Mouse (Mus musculus) heart, adult 8-10 months (tissue): ENCODE data around the gene Tmprss9. TPM values are rescaled to one million over a fixed set of nuclear protein-coding genes. Genes with fewer than 3 reads are reported as not detected.
"Not testable (repeated sequence)": the region's sequence is repeated elsewhere in the genome, so short reads cannot be mapped to it uniquely, and the experiment has no call there.

ENCODE experiments used
- DNase-seq: peaks from one replicate; pipeline ENCODE4 v3.0.0; 2022; ENCODE audit warnings: low spot score
- total RNA-seq, 4 experiments: library from RNA; stranded (reverse); gene quantifications; 2 replicates each; pipeline ENCODE4 v1.2.4; 2022

Tmprss9 gene
- total RNA-seq = not detected

- no peak for DNase-seq
Measured at GRCm38 (mm10) chr10:80871581-80871980, at the start of gene Tmprss9. Tmprss9 (plus strand) TSS chr10:80871848.

- no peak for DNase-seq
Measured at GRCm38 (mm10) chr10:80821991-80822390, 49.7 kb upstream of the Tmprss9 start.

GRCm38 (mm10) chr10:80822528-80822927, 49.1 kb upstream of the Tmprss9 start:
- DNase-seq = no peak

DNA sequence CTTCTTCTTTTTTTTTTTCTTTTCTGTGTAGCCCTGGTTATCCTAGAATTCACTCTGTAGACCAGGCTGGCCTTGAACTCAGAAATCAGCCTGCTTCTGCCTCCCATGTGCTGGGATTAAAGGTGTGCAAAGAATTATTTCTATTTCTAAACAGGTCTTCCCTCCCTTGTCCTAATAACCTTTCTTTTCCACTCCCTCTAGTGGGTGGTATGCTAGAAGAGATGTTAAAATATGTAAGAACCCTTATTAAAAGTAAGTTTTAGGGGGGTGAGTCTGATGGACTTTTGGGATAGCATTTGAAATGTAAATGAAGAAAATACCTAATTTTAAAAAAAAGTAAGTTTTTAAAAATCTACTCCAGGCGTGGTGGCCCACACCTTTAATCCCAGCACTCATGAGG, 48.3 kb upstream of the Tmprss9 start:
- DNase-seq = no peak

DNA sequence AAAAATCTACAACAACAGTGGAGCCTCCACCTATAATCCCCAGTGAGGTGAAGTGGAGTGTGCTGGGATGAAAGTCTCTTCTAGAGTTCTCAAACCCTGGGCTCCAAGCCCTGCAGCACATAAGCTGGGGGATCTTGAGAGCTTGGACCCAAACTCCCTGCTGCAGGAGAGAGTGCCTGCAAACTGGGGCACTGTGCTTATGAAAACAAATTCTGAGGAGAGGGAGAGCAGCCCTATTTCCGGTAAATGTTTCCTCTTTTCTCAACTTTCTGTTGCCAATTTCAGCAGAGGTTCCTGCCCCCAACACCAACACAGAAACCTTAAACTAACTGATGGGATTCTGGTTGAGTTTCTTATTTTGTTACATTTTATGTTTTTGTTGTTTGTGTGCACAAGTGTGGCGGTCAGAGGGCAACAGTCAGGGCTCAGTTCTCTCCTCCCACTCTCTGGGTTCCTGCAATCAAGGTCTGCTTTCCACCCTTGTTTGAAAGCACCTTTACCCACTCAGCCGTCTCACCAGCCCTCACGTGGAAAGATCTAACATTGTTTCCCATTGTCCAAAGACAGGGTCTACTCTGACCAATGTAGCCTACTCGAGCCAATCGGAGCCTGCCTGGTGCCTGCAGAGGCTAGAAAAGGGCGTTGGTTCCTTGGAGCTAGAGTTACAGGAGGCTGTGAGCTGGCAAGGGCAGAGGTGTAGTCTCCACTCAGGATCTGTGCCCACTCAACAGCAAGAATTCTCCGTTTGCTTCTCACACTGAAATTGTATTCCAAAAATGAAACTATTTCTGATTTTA, 47.6 kb upstream of the Tmprss9 start:
- no peak for DNase-seq

DNA sequence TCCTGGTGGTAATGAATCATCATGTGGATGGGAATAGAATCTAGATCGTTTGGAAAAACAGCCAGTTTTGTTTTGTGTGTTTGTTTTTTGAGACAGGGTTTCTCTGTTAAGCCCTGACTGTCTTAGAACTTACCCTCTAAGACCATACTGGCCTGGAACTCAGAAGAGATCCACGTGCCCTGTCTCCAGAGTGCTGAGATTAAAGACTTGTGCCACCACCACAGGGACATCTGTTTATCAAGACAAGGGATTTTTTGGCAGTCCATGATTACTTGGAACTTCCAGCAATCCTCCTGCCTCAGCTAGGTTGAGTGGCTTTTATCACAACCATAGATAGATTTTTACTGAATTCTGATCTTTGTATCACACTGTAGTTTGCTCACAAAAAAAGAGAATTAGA, 46.8 kb upstream of the Tmprss9 start:
- DNase-seq = no peak

GRCm38 (mm10) chr10:80826151-80827062, 45.2 kb upstream of the Tmprss9 start, which contains the start of gene Oaz1:
Oaz1 (plus strand) TSS chr10:80826656.
- peak; percentile 100 for DNase-seq

GRCm38 (mm10) chr10:80827063-80827869, 44.4 kb upstream of the Tmprss9 start:
- DNase-seq = no peak

DNA sequence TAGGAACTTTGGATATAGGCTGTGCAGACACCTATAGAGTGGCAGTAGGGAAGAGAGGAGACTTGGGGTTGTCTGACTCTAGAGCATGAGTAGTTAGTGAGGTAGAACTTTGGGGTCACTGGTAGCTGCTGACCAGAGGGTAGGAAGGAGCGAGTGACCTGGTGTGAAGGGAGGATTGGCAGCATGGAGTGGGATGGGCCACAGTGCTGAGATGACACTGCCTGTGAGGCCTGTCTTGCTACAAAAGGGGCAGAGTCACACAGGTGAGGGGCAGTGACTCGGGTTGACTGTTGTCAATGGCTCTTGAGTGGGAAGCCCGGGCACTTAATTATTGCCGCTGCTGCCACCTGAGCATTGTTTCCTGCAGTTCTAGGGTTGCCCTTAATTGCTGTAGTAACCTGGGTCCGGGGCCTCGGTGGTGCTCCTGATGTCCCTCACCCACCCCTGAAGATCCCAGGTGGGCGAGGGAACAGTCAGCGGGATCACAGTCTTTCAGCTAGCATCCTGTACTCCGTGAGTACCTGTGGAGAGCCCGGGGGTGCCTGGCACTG, 43.7 kb upstream of the Tmprss9 start:
- no peak for DNase-seq

- not testable (repeated sequence) for DNase-seq
Measured at GRCm38 (mm10) chr10:80828587-80828986, 43.1 kb upstream of the Tmprss9 start.

DNA sequence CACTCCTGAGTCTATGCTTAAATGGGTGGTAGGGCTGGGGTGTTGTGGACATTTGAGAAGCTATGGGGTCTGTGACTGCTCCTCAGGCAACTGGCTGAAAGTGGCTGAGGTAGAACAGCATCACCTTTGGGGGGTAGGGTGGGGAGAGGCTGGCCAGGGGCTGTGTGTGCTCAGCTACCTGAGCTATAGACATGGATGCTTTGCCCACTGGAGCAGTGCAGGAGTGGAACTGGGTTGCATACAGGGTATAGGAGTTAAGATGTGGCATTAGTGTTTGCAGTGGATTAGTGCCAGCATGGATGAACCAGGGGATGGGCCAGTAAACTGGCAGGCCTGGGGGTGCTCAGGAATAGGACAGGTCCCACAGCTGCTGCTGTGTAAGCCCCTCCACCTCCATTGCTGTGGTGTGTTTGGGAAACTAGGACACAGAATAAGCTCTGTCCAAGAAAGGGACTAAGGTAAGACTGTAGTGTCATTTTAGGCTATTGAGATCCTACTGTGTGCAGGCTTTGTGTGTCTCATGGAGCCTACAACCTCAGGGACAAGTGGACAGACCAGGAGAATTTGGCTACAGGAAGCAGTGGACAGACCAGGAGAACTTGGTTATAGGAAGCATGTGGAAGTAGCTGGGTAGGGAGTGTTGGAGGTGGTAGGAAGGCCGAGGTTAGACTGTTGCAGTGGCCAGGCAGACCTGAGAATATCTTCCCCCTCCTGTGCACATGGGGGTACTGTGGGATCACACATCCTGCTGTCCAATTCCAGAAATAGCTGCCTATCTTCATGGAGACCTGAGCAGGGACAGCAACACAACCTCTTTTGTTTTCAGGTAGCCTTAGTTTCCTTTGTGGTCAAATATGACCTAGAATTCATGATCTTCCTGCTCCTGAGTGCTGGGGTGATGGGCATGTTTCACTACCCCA, 42.0 kb upstream of the Tmprss9 start:
- no peak for DNase-seq

GRCm38 (mm10) chr10:80831136-80831535, 40.5 kb upstream of the Tmprss9 start:
- DNase-seq = no peak

GRCm38 (mm10) chr10:80832818-80833217, 38.8 kb upstream of the Tmprss9 start:
- no peak for DNase-seq

- DNase-seq = no peak
Measured at GRCm38 (mm10) chr10:80835617-80836016, 36.0 kb upstream of the Tmprss9 start.

DNA sequence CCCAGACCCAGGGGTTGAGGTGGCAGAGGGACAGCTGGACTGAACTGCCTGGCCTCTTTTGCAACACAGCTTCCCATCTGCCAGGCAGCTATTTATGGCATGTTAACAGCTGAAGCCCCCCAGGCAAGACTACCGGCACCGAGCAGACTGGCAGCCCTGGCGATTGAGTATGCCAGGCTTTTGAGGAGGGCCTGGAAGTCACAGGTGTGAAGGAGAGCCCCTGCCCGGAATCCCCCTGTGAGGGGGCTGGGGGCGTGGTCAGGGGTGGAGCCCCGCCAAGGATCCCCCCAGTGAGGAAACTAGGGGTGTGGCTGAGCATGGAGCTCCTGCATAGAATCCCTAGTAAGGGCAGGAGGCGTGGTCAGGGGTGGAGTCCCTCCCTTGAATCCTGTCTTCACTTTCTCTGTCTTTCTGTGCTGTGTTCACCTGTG, 34.7 kb upstream of the Tmprss9 start:
- no peak for DNase-seq

- peak; percentile 56 for DNase-seq
Measured at GRCm38 (mm10) chr10:80837827-80838226, 33.8 kb upstream of the Tmprss9 start.

DNA sequence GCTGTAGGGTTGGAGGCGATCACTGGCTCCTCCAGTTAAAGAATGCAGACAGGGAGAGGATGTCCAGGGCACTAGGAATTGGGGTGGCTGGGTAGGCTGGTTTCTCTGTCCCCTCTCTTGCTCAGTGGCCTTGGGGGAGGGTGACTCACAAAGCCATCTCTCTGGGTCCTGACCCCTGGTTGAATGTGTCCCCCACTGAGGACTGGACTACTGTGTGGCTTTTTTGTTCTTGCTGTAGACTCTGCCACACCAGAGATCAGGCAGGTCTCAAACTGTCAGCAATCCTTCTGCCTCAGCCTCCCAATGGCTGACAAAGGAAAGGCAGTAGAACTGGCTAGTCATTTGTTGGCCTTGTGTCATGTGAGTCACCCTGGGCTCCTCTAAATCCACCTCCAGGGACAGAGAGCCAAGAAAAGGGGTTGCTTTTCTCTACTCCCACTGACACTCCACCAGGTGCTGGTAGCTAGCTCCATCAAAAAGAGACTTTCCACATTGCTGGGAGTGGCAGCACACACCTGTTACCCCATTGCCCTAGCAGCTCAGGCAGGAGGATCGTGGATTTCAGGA, 33.2 kb upstream of the Tmprss9 start:
- DNase-seq = no peak

- DNase-seq = no peak
Measured at GRCm38 (mm10) chr10:80839848-80840247, 31.8 kb upstream of the Tmprss9 start.

GRCm38 (mm10) chr10:80841685-80842084, 30.0 kb upstream of the Tmprss9 start:
- no peak for DNase-seq

GRCm38 (mm10) chr10:80842334-80842733, 29.3 kb upstream of the Tmprss9 start:
- no peak for DNase-seq
